Mouse (Mus musculus) CH12.LX (cell line): ENCODE measurements around the gene Ndufs1. TPM values are rescaled to one million over a fixed set of nuclear protein-coding genes. Genes with fewer than 3 reads are reported as not detected.

ENCODE experiments used
- DNase-seq: peaks from one replicate; pipeline ENCODE4 v3.0.0-alpha.2; 2013; ENCODE audit errors: extremely low read depth
- H3K27ac ChIP-seq: 2 replicates; pipeline ENCODE4 v1.5.1; 2012; ENCODE audit warnings: low read depth, mild to moderate bottlenecking, control low read depth, moderate library complexity; ENCODE audit not compliant: insufficient read depth
- H3K27me3 ChIP-seq: replicated peaks from 2 replicates; pipeline ENCODE3; 2012; ENCODE audit warnings: inconsistent platforms
- H3K36me3 ChIP-seq, 2 experiments: replicated peaks in 1 of 2; 2 replicates each; pipeline versions ENCODE3 to v1.6.1; 2012; ENCODE audit warnings: inconsistent platforms in 1 of 2, low read length in 1 of 2, mild to moderate bottlenecking in 1 of 2, mixed read lengths in 1 of 2, moderate library complexity in 1 of 2; ENCODE audit not compliant: control insufficient read depth in 1 of 2, insufficient read depth in 1 of 2
- H3K4me1 ChIP-seq, 2 experiments: 2 replicates each; pipeline ENCODE4 v1.6.1; 2012; ENCODE audit warnings: inconsistent platforms in 1 of 2, moderate library complexity in 1 of 2; ENCODE audit not compliant: insufficient read depth in 2 of 2, control insufficient read depth in 1 of 2
- H3K4me2 ChIP-seq: 2 replicates; pipeline ENCODE4 v1.6.1; 2012; ENCODE audit warnings: low read depth, mild to moderate bottlenecking, control low read depth; ENCODE audit not compliant: poor library complexity, insufficient read depth, severe bottlenecking
- H3K4me3 ChIP-seq, 3 experiments: fragments of 150-350 bp in 1 of 3; sonication (generic) in 1 of 3; replicated peaks in 1 of 3; 2 replicates each; pipeline versions ENCODE3 to v1.5.1; 2011 to 2012; ENCODE audit warnings: low read depth in 2 of 3, low read length in 2 of 3, mild to moderate bottlenecking in 2 of 3, moderate library complexity in 2 of 3, control low read depth in 1 of 3, improper control_type of control experiment in 1 of 3, inconsistent platforms in 1 of 3, mixed read lengths in 1 of 3; ENCODE audit not compliant: poor library complexity in 1 of 3
- H3K79me2 ChIP-seq: replicated peaks from 2 replicates; pipeline ENCODE4 v1.6.1; 2012; ENCODE audit warnings: mild to moderate bottlenecking, moderate library complexity; ENCODE audit not compliant: control insufficient read depth, poor library complexity, insufficient read depth, severe bottlenecking; ENCODE audit errors: extremely low read depth
- H3K9ac ChIP-seq: 2 replicates; pipeline ENCODE4 v1.6.1; 2012; ENCODE audit warnings: low read depth, mild to moderate bottlenecking, control low read depth, moderate library complexity; ENCODE audit not compliant: insufficient read depth
- H3K9me3 ChIP-seq: replicated peaks from 2 replicates; pipeline ENCODE3; 2012; ENCODE audit warnings: low read length, inconsistent platforms, mixed read lengths
- BHLHE40 ChIP-seq: IDR thresholded peaks from 2 replicates; pipeline ENCODE4 v1.6.1; 2011; ENCODE audit warnings: mild to moderate bottlenecking, low read depth, low read length, improper control_type of control experiment
- CHD1 ChIP-seq: IDR thresholded peaks from 2 replicates; pipeline ENCODE4 v1.6.1; 2012; ENCODE audit warnings: low read depth, low read length, improper control_type of control experiment, inconsistent platforms
- CHD2 ChIP-seq: IDR thresholded peaks from 2 replicates; pipeline ENCODE4 v1.6.1; 2011; ENCODE audit warnings: low read length, improper control_type of control experiment
- CTCF ChIP-seq, 2 experiments: IDR thresholded peaks in 1 of 2; conservative IDR thresholded peaks in 1 of 2; 2 replicates each; pipeline ENCODE4 v1.5.1; 2011 to 2012; ENCODE audit warnings: low read depth in 2 of 2, low read length in 2 of 2, improper control_type of control experiment in 1 of 2, inconsistent platforms in 1 of 2, mild to moderate bottlenecking in 1 of 2, moderate library complexity in 1 of 2
- E2F4 ChIP-seq: IDR thresholded peaks from 2 replicates; pipeline ENCODE4 v1.6.1; 2011; ENCODE audit warnings: low read depth, low read length, improper control_type of control experiment; ENCODE audit not compliant: insufficient replicate concordance
- ELF1 ChIP-seq: IDR thresholded peaks from 2 replicates; pipeline ENCODE4 v1.6.1; 2014; ENCODE audit warnings: low read depth, mild to moderate bottlenecking, inconsistent platforms, low read length, improper control_type of control experiment
- EP300 ChIP-seq: IDR thresholded peaks from 2 replicates; pipeline ENCODE4 v1.6.1; 2011; ENCODE audit warnings: low read length, improper control_type of control experiment
- ETS1 ChIP-seq: conservative IDR thresholded peaks from 2 replicates; pipeline ENCODE4 v1.6.1; 2012; ENCODE audit warnings: low read depth, mild to moderate bottlenecking, inconsistent platforms, low read length, improper control_type of control experiment, moderate library complexity
- GABPA ChIP-seq: IDR thresholded peaks from 2 replicates; pipeline ENCODE4 v1.6.1; 2012; ENCODE audit warnings: low read depth, low read length, improper control_type of control experiment, inconsistent platforms; ENCODE audit not compliant: insufficient replicate concordance
- HCFC1 ChIP-seq: IDR thresholded peaks from 2 replicates; pipeline ENCODE4 v1.6.1; 2012; ENCODE audit warnings: low read depth, mild to moderate bottlenecking, inconsistent platforms, low read length, improper control_type of control experiment
- IRF4 ChIP-seq: IDR thresholded peaks from 2 replicates; pipeline ENCODE4 v1.6.1; 2014; ENCODE audit warnings: low read depth, mild to moderate bottlenecking, inconsistent platforms, low read length, improper control_type of control experiment
- JUN ChIP-seq: IDR thresholded peaks from 2 replicates; pipeline ENCODE4 v1.6.1; 2011; ENCODE audit warnings: low read depth, mild to moderate bottlenecking, low read length, improper control_type of control experiment, moderate library complexity; ENCODE audit not compliant: insufficient read depth
- JUND ChIP-seq: conservative IDR thresholded peaks from 2 replicates; pipeline ENCODE4 v1.6.1; 2011; ENCODE audit warnings: low read depth, low read length, improper control_type of control experiment
- KAT2A ChIP-seq: IDR thresholded peaks from 2 replicates; pipeline ENCODE4 v1.6.1; 2012; ENCODE audit warnings: low read length, improper control_type of control experiment, inconsistent platforms; ENCODE audit not compliant: insufficient replicate concordance
- MAFK ChIP-seq: IDR thresholded peaks from 2 replicates; pipeline ENCODE4 v1.6.1; 2011; ENCODE audit warnings: low read length, improper control_type of control experiment; ENCODE audit not compliant: insufficient replicate concordance
- MAX ChIP-seq: IDR thresholded peaks from 2 replicates; pipeline ENCODE4 v1.6.1; 2011; ENCODE audit warnings: low read length, improper control_type of control experiment
- MAZ ChIP-seq: IDR thresholded peaks from 2 replicates; pipeline ENCODE4 v1.6.1; 2012; ENCODE audit warnings: low read depth, mild to moderate bottlenecking, inconsistent platforms, low read length, improper control_type of control experiment, moderate library complexity
- MEF2A ChIP-seq: IDR thresholded peaks from 2 replicates; pipeline ENCODE4 v1.6.1; 2014; ENCODE audit warnings: low read depth, mild to moderate bottlenecking, inconsistent platforms, low read length, improper control_type of control experiment, borderline replicate concordance
- MXI1 ChIP-seq: IDR thresholded peaks from 2 replicates; pipeline ENCODE4 v1.6.1; 2011; ENCODE audit warnings: mild to moderate bottlenecking, low read depth, low read length, improper control_type of control experiment
- MYC ChIP-seq: IDR thresholded peaks from 2 replicates; pipeline ENCODE4 v1.6.1; 2011; ENCODE audit warnings: low read depth, mild to moderate bottlenecking, improper control_type of control experiment, low read length
- NELFE ChIP-seq: IDR thresholded peaks from 2 replicates; pipeline ENCODE4 v1.6.1; 2011; ENCODE audit warnings: low read depth, low read length, improper control_type of control experiment
- NRF1 ChIP-seq: IDR thresholded peaks from 2 replicates; pipeline ENCODE4 v1.6.1; 2014; ENCODE audit warnings: low read depth, mild to moderate bottlenecking, inconsistent platforms, low read length, improper control_type of control experiment, moderate library complexity
- PAX5 ChIP-seq: IDR thresholded peaks from 2 replicates; pipeline ENCODE4 v1.6.1; 2012; ENCODE audit warnings: low read length, inconsistent platforms, mixed read lengths
- POLR2A ChIP-seq: IDR thresholded peaks from 2 replicates; pipeline ENCODE4 v1.6.1; 2011; ENCODE audit warnings: low read depth, mild to moderate bottlenecking, improper control_type of control experiment, low read length
- POLR2AphosphoS2 ChIP-seq: IDR thresholded peaks from 2 replicates; pipeline ENCODE4 v1.6.1; 2011; ENCODE audit warnings: low read depth, low read length, improper control_type of control experiment
- RAD21 ChIP-seq: IDR thresholded peaks from 2 replicates; pipeline ENCODE4 v1.6.1; 2011; ENCODE audit warnings: low read depth, mild to moderate bottlenecking, low read length, improper control_type of control experiment, moderate library complexity
- RCOR1 ChIP-seq: conservative IDR thresholded peaks from 2 replicates; pipeline ENCODE4 v1.6.1; 2012; ENCODE audit warnings: low read depth, mild to moderate bottlenecking, inconsistent platforms, low read length, improper control_type of control experiment
- SIN3A ChIP-seq: IDR thresholded peaks from 2 replicates; pipeline ENCODE4 v1.6.1; 2012; ENCODE audit warnings: low read length, improper control_type of control experiment, inconsistent platforms
- SMC3 ChIP-seq: IDR thresholded peaks from 2 replicates; pipeline ENCODE4 v1.6.1; 2011; ENCODE audit warnings: low read depth, low read length, improper control_type of control experiment
- TBP ChIP-seq: conservative IDR thresholded peaks from 2 replicates; pipeline ENCODE4 v1.6.1; 2011; ENCODE audit warnings: low read depth, low read length, improper control_type of control experiment
- TCF12 ChIP-seq: IDR thresholded peaks from 2 replicates; pipeline ENCODE4 v1.6.1; 2014; ENCODE audit warnings: low read depth, mild to moderate bottlenecking, inconsistent platforms, low read length, improper control_type of control experiment
- UBTF ChIP-seq: IDR thresholded peaks from 2 replicates; pipeline ENCODE4 v1.6.1; 2012; ENCODE audit warnings: low read depth, mild to moderate bottlenecking, inconsistent platforms, low read length, improper control_type of control experiment, moderate library complexity
- USF1 ChIP-seq: IDR thresholded peaks from 2 replicates; pipeline ENCODE4 v1.6.1; 2014; ENCODE audit warnings: low read depth, mild to moderate bottlenecking, inconsistent platforms, low read length, improper control_type of control experiment
- USF2 ChIP-seq: conservative IDR thresholded peaks from 2 replicates; pipeline ENCODE4 v1.6.1; 2011; ENCODE audit warnings: low read depth, low read length, improper control_type of control experiment
- ZC3H11A ChIP-seq: IDR thresholded peaks from 2 replicates; pipeline ENCODE4 v1.6.1; 2012; ENCODE audit warnings: low read depth, mild to moderate bottlenecking, inconsistent platforms, low read length, improper control_type of control experiment
- ZKSCAN1 ChIP-seq: IDR thresholded peaks from 2 replicates; pipeline ENCODE4 v1.6.1; 2012; ENCODE audit warnings: low read depth, inconsistent platforms, low read length, improper control_type of control experiment, borderline replicate concordance
- ZMIZ1 ChIP-seq: IDR thresholded peaks from 2 replicates; pipeline ENCODE4 v1.6.1; 2012; ENCODE audit warnings: low read depth, mild to moderate bottlenecking, inconsistent platforms, low read length, improper control_type of control experiment
- ZNF384 ChIP-seq: IDR thresholded peaks from 2 replicates; pipeline ENCODE4 v1.6.1; 2012; ENCODE audit warnings: low read depth, low read length, improper control_type of control experiment, inconsistent platforms
- dilution Hi-C: fragments of 300-500 bp; cut with MboI; formaldehyde crosslinking; loops from 2 replicates; pipeline ENCODE4 v1.14.3; 2020; ENCODE audit warnings: low sequenced_read_pairs; ENCODE audit not compliant: extremely low pct_unique_long_range_greater_than_20kb, extremely low pct_ligation_motif_present
- in situ Hi-C: fragments of 300-500 bp; cut with MboI; formaldehyde crosslinking; loops from 3 replicates; pipeline ENCODE4 v1.14.3; 2019; ENCODE audit warnings: low sequenced_read_pairs, low pct_ligation_motif_present, low pct_unique_long_range_greater_than_20kb, mixed read lengths
- polyA plus RNA-seq: library from polyadenylated mRNA; unstranded; fragments of >175 nt; gene quantifications from 2 replicates; pipeline ENCODE4 v1.2.1, GENCODE M21; 2012; ENCODE audit warnings: low read depth; ENCODE audit not compliant: insufficient read length
- total RNA-seq, 2 experiments: library from RNA; depleted of rRNA; stranded (reverse); fragments of 300-350 nt in 1 of 2; fragments of >200 nt in 1 of 2; gene quantifications; 2 replicates each; pipeline ENCODE4 v1.2.3; 2012 to 2014

Ndufs1 gene
- total RNA-seq (2012; rRNA removed) (56.9 and 73.2 TPM in 2 replicates), total RNA-seq (2014; rRNA removed) (139 and 140 TPM in 2 replicates), polyA plus RNA-seq (87.1 and 104 TPM in 2 replicates)

DNA sequence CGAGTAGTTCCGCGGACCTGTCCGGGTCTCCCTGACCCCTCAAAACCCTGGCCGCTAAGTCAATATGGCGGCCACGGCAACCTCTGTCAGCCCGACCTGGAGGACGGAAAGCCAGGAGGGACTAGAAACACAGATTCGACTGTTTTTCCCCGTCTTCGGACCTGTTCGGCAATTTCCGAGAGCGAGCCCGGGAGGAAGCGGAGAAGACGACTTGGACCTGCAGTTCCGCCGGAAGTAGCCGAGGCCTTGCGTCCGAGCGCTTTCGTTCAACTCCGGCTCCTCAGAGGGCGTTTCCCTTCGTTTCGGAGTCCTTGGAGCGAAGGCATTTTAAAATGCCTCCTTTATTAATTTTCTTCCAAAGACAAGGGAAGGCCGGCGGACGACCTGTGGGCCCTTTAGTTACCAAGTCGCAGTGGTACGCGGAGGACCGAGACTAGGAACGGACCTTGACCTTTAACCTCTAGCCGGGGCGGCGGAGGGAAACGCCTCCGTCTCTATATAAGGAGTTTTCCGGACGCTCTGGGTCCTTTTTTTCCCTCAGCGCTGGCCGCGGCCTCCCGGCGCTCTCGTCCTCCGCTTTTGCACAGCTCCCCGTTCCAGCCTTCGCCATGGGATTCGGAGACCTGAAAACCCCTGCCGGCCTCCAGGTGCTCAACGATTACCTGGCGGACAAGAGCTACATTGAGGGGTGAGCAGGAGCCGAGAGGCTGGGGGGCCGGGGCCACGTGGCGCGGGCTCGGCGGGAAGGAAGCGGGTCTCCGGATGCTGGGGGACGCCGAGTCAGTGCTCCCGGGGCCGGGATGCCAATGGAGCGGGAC lies at the start of gene Ndufs1, which contains the start of gene Eef1b2:
Ndufs1 (minus strand) TSS at position 230 of the 818 bp plus-strand sequence.
Eef1b2 (plus strand) TSS at position 222 of the 818 bp plus-strand sequence.
- peaks cover 0 to 38% of the 10 kb centered on the region in 2 experiments; a peak in 2 of 4 replicates for H3K4me1 ChIP-seq
- peak; percentile 95 for DNase-seq
- H3K27ac ChIP-seq = peak within 1 kb of the TSS; percentile 33; the same call in 1 of the 2 replicates
- peak within 1 kb of the TSS; percentile 96 for H3K4me2 ChIP-seq
- dilution Hi-C loops = no loop called here
- peaks cover 29 to 47% of the 10 kb centered on the region in 2 experiments for H3K36me3 ChIP-seq
- H3K9me3 ChIP-seq = no peaks in the 10 kb centered on the region
- no peak; the same call in 1 of the 2 replicates for TF ChIP-seq GABPA
- peak; percentile 81 for TF ChIP-seq SIN3A
- peak; percentile 84 for TF ChIP-seq ZNF384
- TF ChIP-seq PAX5 = no peak
- no peak for TF ChIP-seq EP300
- TF ChIP-seq ZMIZ1 = peak; percentile 87
- TF ChIP-seq RAD21 = no peak
- TF ChIP-seq TBP = peak; percentile 97
- peak; percentile 54; the same call in 1 of the 2 replicates for TF ChIP-seq MAZ
- TF ChIP-seq USF1 = no peak
- TF ChIP-seq CTCF (conservative IDR thresholded peaks at IDR 0.05 in 1 of 2, IDR thresholded peaks at IDR 0.05 in 1 of 2; ENCODE audit: low read depth in 2 of 2, low read length in 2 of 2) = no peak
- peak; percentile 12; the same call in 1 of the 2 replicates for TF ChIP-seq USF2
- TF ChIP-seq IRF4 = peak; percentile 66
- peak; percentile 61 for TF ChIP-seq TCF12
- no peak for TF ChIP-seq SMC3
- no peak for TF ChIP-seq UBTF
- peak; percentile 85 for TF ChIP-seq MAX
- TF ChIP-seq JUN = no peak
- peak; percentile 98 for TF ChIP-seq NELFE
- peak; percentile 56 for TF ChIP-seq NRF1
- peak; percentile 98 for TF ChIP-seq POLR2A
- TF ChIP-seq ZKSCAN1 = no peak
- TF ChIP-seq MAFK = no peak; the same call in 1 of the 2 replicates
- TF ChIP-seq MXI1 = peak; percentile 96
- TF ChIP-seq E2F4 = no peak
- TF ChIP-seq ELF1 = peak; percentile 86
- TF ChIP-seq POLR2AphosphoS2 = peak; percentile 93
- TF ChIP-seq ETS1 = peak; percentile 21; the same call in 1 of the 2 replicates
- TF ChIP-seq JUND = no peak
- TF ChIP-seq CHD1 = no peak
- peak; percentile 98 for TF ChIP-seq CHD2
- peak; percentile 39; the same call in 1 of the 2 replicates for TF ChIP-seq MEF2A
- TF ChIP-seq HCFC1 = peak; percentile 95
- TF ChIP-seq BHLHE40 = no peak
- TF ChIP-seq MYC = peak; percentile 83
- TF ChIP-seq RCOR1 = peak; percentile 79; the same call in 1 of the 2 replicates
- no peak for TF ChIP-seq ZC3H11A
- peak; percentile 97 for TF ChIP-seq KAT2A
- H3K4me3 ChIP-seq = peak within 1 kb of the TSS; percentile 87 to 91 (median 89)
- H3K79me2 ChIP-seq = peaks cover 55% of the 10 kb centered on the region
- peak within 1 kb of the TSS; percentile 97 for H3K9ac ChIP-seq
- in situ Hi-C loops = no loop called here
- no peaks in the 10 kb centered on the region for H3K27me3 ChIP-seq
